Mouse (Mus musculus): ENCODE data around the gene Ica1l. TPM values are rescaled to one million over a fixed set of nuclear protein-coding genes. Genes with fewer than 3 reads are reported as not detected.
"Not testable (repeated sequence)": the region's sequence is repeated elsewhere in the genome, so short reads cannot be mapped to it uniquely, and the experiment has no call there.

Gene Ica1l
- total RNA-seq (2017), result 1.4 TPM in 1 of 2 replicates, not detected in the other

- no peak for ATAC-seq (ENCODE audit: extremely low read depth, insufficient number of reproducible peaks, low FRiP score, poor library complexity, severe bottlenecking)
Observed at GRCm38 (mm10) chr1:60042796-60043469, at the start of gene Ica1l. Ica1l (minus strand) TSS chr1:60043184.

DNA sequence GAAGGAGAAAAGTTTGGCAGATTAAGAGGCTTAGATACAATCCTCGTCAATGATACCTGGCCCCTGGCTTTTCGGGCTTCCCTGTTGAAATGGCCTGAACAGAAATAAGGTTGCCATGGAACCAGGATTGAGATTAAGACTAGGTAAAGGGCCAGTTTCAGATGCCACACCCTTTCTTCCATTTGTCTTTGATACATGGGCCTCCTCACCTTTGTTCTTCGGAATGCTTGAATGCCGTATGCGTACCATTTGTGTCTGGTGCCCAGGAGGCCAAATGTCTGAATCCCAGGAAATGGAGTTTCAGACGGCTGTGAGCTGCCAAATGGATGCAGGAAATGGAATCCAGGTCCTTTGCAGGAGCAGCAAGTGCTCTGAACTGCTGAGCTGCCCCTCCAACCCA, 33.4 kb upstream of the Ica1l start:
- no peak for ATAC-seq (ENCODE audit: extremely low read depth, insufficient number of reproducible peaks, low FRiP score, poor library complexity, severe bottlenecking)

- ATAC-seq (ENCODE audit: extremely low read depth, insufficient number of reproducible peaks, low FRiP score, poor library complexity, severe bottlenecking), result no peak
Observed at GRCm38 (mm10) chr1:60075590-60075989, 32.6 kb upstream of the Ica1l start.

- no peak for ATAC-seq (ENCODE audit: extremely low read depth, insufficient number of reproducible peaks, low FRiP score, poor library complexity, severe bottlenecking)
Observed at GRCm38 (mm10) chr1:60074935-60075334, 32.0 kb upstream of the Ica1l start.

- ATAC-seq (ENCODE audit: extremely low read depth, insufficient number of reproducible peaks, low FRiP score, poor library complexity, severe bottlenecking), result peak; percentile 90
Observed at GRCm38 (mm10) chr1:60070725-60071124, 27.7 kb upstream of the Ica1l start.

GRCm38 (mm10) chr1:60056310-60056709, 13.3 kb upstream of the Ica1l start:
- no peak for ATAC-seq (ENCODE audit: extremely low read depth, insufficient number of reproducible peaks, low FRiP score, poor library complexity, severe bottlenecking)

DNA sequence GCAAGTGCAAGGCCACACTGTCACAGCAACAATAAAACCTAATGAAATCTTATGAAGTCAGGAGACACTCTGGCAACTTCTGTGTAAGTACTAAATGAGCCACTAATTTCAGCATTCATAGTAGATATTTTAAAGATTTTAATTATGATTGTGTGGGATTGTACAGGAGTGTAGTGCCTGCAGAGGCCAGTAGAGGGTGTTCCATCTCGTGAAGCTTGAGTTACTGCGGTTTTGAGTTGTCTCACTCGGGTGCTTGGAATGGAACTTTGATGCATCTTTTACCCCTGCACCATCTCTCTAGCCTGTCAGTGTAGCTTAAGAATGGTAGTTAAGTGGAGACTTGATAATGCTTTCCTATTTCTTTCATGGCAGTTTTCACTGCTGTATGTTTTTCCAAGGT, 11.7 kb upstream of the Ica1l start:
- ATAC-seq (ENCODE audit: extremely low read depth, insufficient number of reproducible peaks, low FRiP score, poor library complexity, severe bottlenecking), result no peak

- ATAC-seq (ENCODE audit: extremely low read depth, insufficient number of reproducible peaks, low FRiP score, poor library complexity, severe bottlenecking), result not testable (repeated sequence)
Observed at GRCm38 (mm10) chr1:60047481-60047880, 4.5 kb upstream of the Ica1l start.

- ATAC-seq (ENCODE audit: extremely low read depth, insufficient number of reproducible peaks, low FRiP score, poor library complexity, severe bottlenecking), result no peak
Observed at GRCm38 (mm10) chr1:60044595-60044994, 1.6 kb upstream of the Ica1l start.

DNA sequence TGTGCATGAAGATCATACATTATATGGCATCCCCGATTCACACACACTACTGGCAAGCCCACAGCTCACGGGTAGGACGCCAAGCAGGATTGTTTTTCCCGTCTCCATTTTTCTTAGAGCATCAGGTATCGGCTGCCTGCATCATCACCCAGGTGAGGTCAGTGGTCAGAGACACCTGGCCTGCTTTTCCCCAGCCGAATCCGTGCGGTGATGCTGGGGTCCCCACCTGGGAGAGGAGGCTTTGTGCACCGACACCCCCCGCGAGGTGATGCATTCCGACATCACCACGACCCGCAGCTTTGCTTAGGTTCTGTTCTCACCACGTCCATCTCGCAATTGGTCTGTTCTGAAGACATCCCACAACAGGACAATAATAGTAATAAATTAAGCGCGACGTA, 587 bp downstream of the Ica1l start:
- no peak for ATAC-seq (ENCODE audit: extremely low read depth, insufficient number of reproducible peaks, low FRiP score, poor library complexity, severe bottlenecking)

- ATAC-seq (ENCODE audit: extremely low read depth, insufficient number of reproducible peaks, low FRiP score, poor library complexity, severe bottlenecking), result no peak
Observed at GRCm38 (mm10) chr1:60035044-60035443, 7.9 kb downstream of the Ica1l start.

DNA sequence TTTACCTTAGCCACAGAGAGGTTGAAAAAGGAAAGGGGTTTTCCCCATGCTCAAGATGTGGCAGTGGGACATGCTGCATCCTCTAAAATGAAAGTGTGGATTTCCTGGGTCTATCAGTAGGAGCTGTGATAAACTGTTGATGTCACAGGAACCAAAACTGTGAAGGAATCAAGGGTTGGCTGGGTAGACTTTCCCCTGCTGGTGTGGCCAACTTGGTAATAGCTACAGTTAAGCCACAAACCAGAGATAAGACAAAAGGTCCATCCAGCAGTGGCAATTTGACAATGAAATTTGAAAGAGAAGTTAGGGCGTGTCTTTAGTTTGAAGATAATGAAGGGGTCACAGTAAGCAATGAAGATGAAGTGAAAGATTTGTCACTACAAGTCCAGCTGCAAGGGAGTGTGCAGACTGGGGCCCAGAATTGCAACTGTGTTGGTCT, 25.9 kb downstream of the Ica1l start:
- no peak for ATAC-seq (ENCODE audit: extremely low read depth, insufficient number of reproducible peaks, low FRiP score, poor library complexity, severe bottlenecking)

DNA sequence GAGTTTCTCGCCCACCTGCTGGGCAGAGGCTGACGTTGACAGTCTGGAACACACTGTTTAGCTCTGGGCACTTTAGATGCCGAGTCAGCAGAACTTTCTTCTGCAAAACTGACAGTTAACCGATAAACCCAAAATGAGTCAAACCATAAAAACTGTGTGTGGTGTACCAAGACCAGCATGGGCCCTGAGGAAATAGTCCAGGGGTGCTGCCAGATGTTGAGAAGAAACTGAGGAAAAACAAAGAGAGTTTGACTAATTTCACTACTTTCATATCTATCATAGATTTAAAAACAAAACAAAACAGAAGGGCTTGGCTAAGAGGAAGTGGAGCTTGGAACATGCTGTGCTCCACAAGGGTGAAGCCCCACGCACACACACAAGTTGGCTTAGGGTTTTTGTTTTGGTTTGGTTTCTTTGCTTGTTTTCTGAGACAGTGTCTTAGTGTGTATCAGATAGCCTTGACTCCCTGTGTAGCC, 26.8 kb downstream of the Ica1l start:
- no peak for ATAC-seq (ENCODE audit: extremely low read depth, insufficient number of reproducible peaks, low FRiP score, poor library complexity, severe bottlenecking)

- ATAC-seq (ENCODE audit: extremely low read depth, insufficient number of reproducible peaks, low FRiP score, poor library complexity, severe bottlenecking), result no peak
Observed at GRCm38 (mm10) chr1:60015511-60015910, 27.5 kb downstream of the Ica1l start.

GRCm38 (mm10) chr1:60013779-60014178, 29.2 kb downstream of the Ica1l start:
- no peak for ATAC-seq (ENCODE audit: extremely low read depth, insufficient number of reproducible peaks, low FRiP score, poor library complexity, severe bottlenecking)

DNA sequence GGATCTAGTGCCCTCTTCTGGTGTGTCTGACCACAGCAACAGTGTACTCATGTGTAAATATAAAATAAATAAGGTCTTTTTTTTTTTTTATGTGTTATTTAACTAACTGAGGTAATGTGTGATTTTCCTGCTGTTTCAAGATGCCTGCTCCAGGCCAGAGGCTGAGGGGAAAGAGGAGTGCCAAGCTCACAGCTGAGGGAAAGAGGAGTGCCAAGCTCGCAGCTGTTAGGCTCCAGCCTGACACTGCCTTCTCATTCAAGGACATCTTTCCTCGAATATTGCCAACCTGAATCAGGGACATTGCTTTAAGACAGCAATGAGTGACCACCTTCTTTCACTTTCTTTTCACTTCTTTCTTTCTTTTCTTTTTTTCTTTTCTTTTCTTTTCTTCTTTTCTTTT, 34.2 kb downstream of the Ica1l start:
- no peak for ATAC-seq (ENCODE audit: extremely low read depth, insufficient number of reproducible peaks, low FRiP score, poor library complexity, severe bottlenecking)

GRCm38 (mm10) chr1:60007337-60007736, 35.6 kb downstream of the Ica1l start:
- no peak for ATAC-seq (ENCODE audit: extremely low read depth, insufficient number of reproducible peaks, low FRiP score, poor library complexity, severe bottlenecking)

GRCm38 (mm10) chr1:60000319-60000718, 42.7 kb downstream of the Ica1l start:
- no peak for ATAC-seq (ENCODE audit: extremely low read depth, insufficient number of reproducible peaks, low FRiP score, poor library complexity, severe bottlenecking)

- no peak for ATAC-seq (ENCODE audit: extremely low read depth, insufficient number of reproducible peaks, low FRiP score, poor library complexity, severe bottlenecking)
Observed at GRCm38 (mm10) chr1:59997352-59997751, 45.6 kb downstream of the Ica1l start.

GRCm38 (mm10) chr1:59995646-59996045, 47.3 kb downstream of the Ica1l start:
- no peak for ATAC-seq (ENCODE audit: extremely low read depth, insufficient number of reproducible peaks, low FRiP score, poor library complexity, severe bottlenecking)

Data from neutrophil, adult 5-6 weeks (primary cell).